Mouse (Mus musculus) midbrain, embryonic 14.5 days (tissue): ENCODE data around the gene Cks1b. TPM values are rescaled to one million over a fixed set of nuclear protein-coding genes. Genes with fewer than 3 reads are reported as not detected.

Source experiments
- ATAC-seq: fragments of 200-750 bp; cut with Nextera tagmentation; 2 replicates; pipeline ENCODE4 v1.8.0; 2017; ENCODE audit warnings: moderate number of reproducible peaks, moderate library complexity; ENCODE audit not compliant: low FRiP score, low TSS enrichment
- DNase-seq: peaks from one replicate; pipeline ENCODE4 v3.0.0-alpha.2; 2015
- H3K27ac ChIP-seq: fragments of 300-500 bp; sonication (generic); replicated peaks from 2 replicates; pipeline ENCODE4 v1.5.1; 2014; ENCODE audit warnings: mild to moderate bottlenecking, low read depth, low read length, moderate library complexity
- H3K27me3 ChIP-seq: fragments of 300-500 bp; sonication (generic); 2 replicates; pipeline ENCODE4 v1.6.1; 2014; ENCODE audit warnings: low read length, control low read depth, mixed read lengths; ENCODE audit not compliant: control insufficient read depth, insufficient read depth
- H3K36me3 ChIP-seq: fragments of 300-500 bp; sonication (generic); 2 replicates; pipeline ENCODE4 v1.6.1; 2014; ENCODE audit warnings: low read length, control low read depth; ENCODE audit not compliant: control insufficient read depth, insufficient read depth
- H3K4me1 ChIP-seq: fragments of 300-500 bp; sonication (generic); 2 replicates; pipeline ENCODE4 v1.6.1; 2014; ENCODE audit warnings: mild to moderate bottlenecking, antibody characterized with exemption, low read length, control low read depth; ENCODE audit not compliant: control insufficient read depth, insufficient read depth
- H3K4me2 ChIP-seq: fragments of 300-500 bp; sonication (generic); 2 replicates; pipeline ENCODE4 v1.6.1; 2014; ENCODE audit warnings: mild to moderate bottlenecking, low read length, moderate library complexity
- H3K4me3 ChIP-seq: fragments of 300-500 bp; sonication (generic); replicated peaks from 2 replicates; pipeline ENCODE4 v1.5.1; 2014; ENCODE audit warnings: low read depth, low read length
- H3K9ac ChIP-seq: fragments of 300-500 bp; sonication (generic); replicated peaks from 2 replicates; pipeline ENCODE4 v1.6.1; 2014; ENCODE audit warnings: mild to moderate bottlenecking, low read length, moderate library complexity
- H3K9me3 ChIP-seq: fragments of 300-500 bp; sonication (generic); 2 replicates; pipeline ENCODE4 v1.6.1; 2016; ENCODE audit warnings: low read length, control low read depth, mixed read lengths; ENCODE audit not compliant: control insufficient read depth
- WGBS: fragments of 180-500 bp; shearing (Covaris S2); extraction: QIAGEN DNeasy Blood & Tissue Kit; methylation state at CpG from one replicate; pipeline ENCODE4 v1.1.7; 2014; 5-methylcytosine and 5-hydroxymethylcytosine counted together
- polyA plus RNA-seq: library from polyadenylated mRNA; unstranded; fragments of >200 nt; fragmentation: Nextera tagmentation; extraction: Ambion mirVana; gene quantifications from 2 replicates; pipeline ENCODE4 v1.2.1, GENCODE M21; 2014

The Cks1b gene
- polyA plus RNA-seq, 1 experiment from 2014 or later, result 115 TPM

GRCm38 (mm10) chr3:89384331-89385076 lies 33.7 kb downstream of the Cks1b start:
- H3K27me3 ChIP-seq, result no peaks in the 10 kb centered on the region
- no peaks in the 10 kb centered on the region for H3K4me1 ChIP-seq
- H3K9me3 ChIP-seq, result no peaks in the 10 kb centered on the region
- WGBS, result 47% methylated on average over 12 of the region's 12 CpGs
- H3K4me2 ChIP-seq, result no peak overlapping the region
- H3K27ac ChIP-seq, result no peak overlapping the region
- DNase-seq (peak; percentile 14), ATAC-seq (no peak)
- no peaks in the 10 kb centered on the region for H3K36me3 ChIP-seq
- H3K4me3 ChIP-seq, result no peak overlapping the region
- H3K9ac ChIP-seq, result no peak overlapping the region

GRCm38 (mm10) chr3:89383651-89384255 lies 34.4 kb downstream of the Cks1b start:
- no peaks in the 10 kb centered on the region for H3K36me3 ChIP-seq
- no peaks in the 10 kb centered on the region for H3K9me3 ChIP-seq
- no peak for ATAC-seq
- H3K4me3 ChIP-seq, result no peak overlapping the region
- no peak overlapping the region for H3K4me2 ChIP-seq
- WGBS, result 87% methylated on average over 5 of the region's 5 CpGs
- H3K4me1 ChIP-seq, result 0 out of 2 replicates have a peak, but pooled peaks cover 4% of the 10 kb centered on the region
- DNase-seq, result no peak
- no peak overlapping the region for H3K9ac ChIP-seq
- no peaks in the 10 kb centered on the region for H3K27me3 ChIP-seq
- no peak overlapping the region for H3K27ac ChIP-seq

- no peaks in the 10 kb centered on the region for H3K36me3 ChIP-seq
- no peak for ATAC-seq
- H3K27ac ChIP-seq, result no peak overlapping the region
- no peak overlapping the region for H3K9ac ChIP-seq
- no peak overlapping the region for H3K4me2 ChIP-seq
- no peaks in the 10 kb centered on the region for H3K9me3 ChIP-seq
- H3K27me3 ChIP-seq, result no peaks in the 10 kb centered on the region
- no peak for DNase-seq
- 86% methylated on average over 5 of the region's 5 CpGs for WGBS
- no peak overlapping the region for H3K4me3 ChIP-seq
- peaks cover 10% of the 10 kb centered on the region; the same call in 1 of the 2 replicates for H3K4me1 ChIP-seq
These were observed 35.2 kb downstream of the Cks1b start for GRCm38 (mm10) chr3:89382950-89383349.

GRCm38 (mm10) chr3:89382033-89382882 lies 35.9 kb downstream of the Cks1b start:
- peaks cover 11% of the 10 kb centered on the region; the same call in 1 of the 2 replicates for H3K4me1 ChIP-seq
- H3K36me3 ChIP-seq, result no peaks in the 10 kb centered on the region
- H3K4me2 ChIP-seq, result no peak overlapping the region
- H3K27me3 ChIP-seq, result no peaks in the 10 kb centered on the region
- ATAC-seq (no peak), DNase-seq (no peak)
- H3K27ac ChIP-seq, result no peak overlapping the region
- H3K9ac ChIP-seq, result no peak overlapping the region
- WGBS, result 85% methylated on average over 9 of the region's 9 CpGs
- no peak overlapping the region for H3K4me3 ChIP-seq
- no peaks in the 10 kb centered on the region for H3K9me3 ChIP-seq

- Histone ChIP-seq H3K9ac (no peak overlapping the region), H3K4me1 (peaks cover 11% of the 10 kb centered on the region; the same call in 1 of the 2 replicates), H3K27ac (no peak overlapping the region), H3K4me2 (no peak overlapping the region), H3K27me3 (no peaks in the 10 kb centered on the region), H3K36me3 (no peaks in the 10 kb centered on the region), H3K4me3 (no peak overlapping the region), H3K9me3 (no peaks in the 10 kb centered on the region)
- no peak for ATAC-seq
- WGBS, result 87% methylated on average over 11 of the region's 11 CpGs
- DNase-seq, result no peak
These were observed 37.0 kb downstream of the Cks1b start for GRCm38 (mm10) chr3:89381233-89381632.

- H3K27ac ChIP-seq, result no peak overlapping the region
- no peak overlapping the region for H3K4me3 ChIP-seq
- H3K36me3 ChIP-seq, result no peaks in the 10 kb centered on the region
- 93% methylated on average over 18 of the region's 18 CpGs for WGBS
- H3K4me2 ChIP-seq, result no peak overlapping the region
- ATAC-seq (no peak), DNase-seq (no peak)
- H3K4me1 ChIP-seq, result peaks cover 11% of the 10 kb centered on the region; the same call in 1 of the 2 replicates
- no peaks in the 10 kb centered on the region for H3K27me3 ChIP-seq
- no peaks in the 10 kb centered on the region for H3K9me3 ChIP-seq
- no peak overlapping the region for H3K9ac ChIP-seq
These were observed 37.5 kb downstream of the Cks1b start for GRCm38 (mm10) chr3:89380711-89381110.

- Histone ChIP-seq H3K36me3 (no peaks in the 10 kb centered on the region), H3K9ac (no peak overlapping the region), H3K4me2 (no peak overlapping the region), H3K4me3 (no peak overlapping the region), H3K27me3 (no peaks in the 10 kb centered on the region), H3K27ac (no peak overlapping the region), H3K4me1 (peaks cover 11% of the 10 kb centered on the region; the same call in 1 of the 2 replicates), H3K9me3 (no peaks in the 10 kb centered on the region)
- DNase-seq, result no peak
- WGBS, result 95% methylated on average over 14 of the region's 14 CpGs
- no peak for ATAC-seq
These were observed 37.9 kb downstream of the Cks1b start for GRCm38 (mm10) chr3:89380291-89380690.

- Histone ChIP-seq H3K4me1 (peaks cover 11% of the 10 kb centered on the region; the same call in 1 of the 2 replicates), H3K9me3 (no peaks in the 10 kb centered on the region), H3K9ac (no peak overlapping the region), H3K27ac (no peak overlapping the region), H3K4me2 (peak overlapping the region; percentile 84; the same call in 1 of the 2 replicates), H3K4me3 (no peak overlapping the region), H3K27me3 (no peaks in the 10 kb centered on the region), H3K36me3 (no peaks in the 10 kb centered on the region)
- 87% methylated on average over 31 of the region's 31 CpGs for WGBS
- DNase-seq, result no peak
- no peak for ATAC-seq
These were observed 38.6 kb downstream of the Cks1b start for GRCm38 (mm10) chr3:89379388-89380131.
